Mouse (Mus musculus): ENCODE data around the gene Srd5a3. TPM values are rescaled to one million over a fixed set of nuclear protein-coding genes. Genes with fewer than 3 reads are reported as not detected.

Gene Srd5a3
- polyA plus RNA-seq, 1 experiment, result 17.7 TPM

DNA sequence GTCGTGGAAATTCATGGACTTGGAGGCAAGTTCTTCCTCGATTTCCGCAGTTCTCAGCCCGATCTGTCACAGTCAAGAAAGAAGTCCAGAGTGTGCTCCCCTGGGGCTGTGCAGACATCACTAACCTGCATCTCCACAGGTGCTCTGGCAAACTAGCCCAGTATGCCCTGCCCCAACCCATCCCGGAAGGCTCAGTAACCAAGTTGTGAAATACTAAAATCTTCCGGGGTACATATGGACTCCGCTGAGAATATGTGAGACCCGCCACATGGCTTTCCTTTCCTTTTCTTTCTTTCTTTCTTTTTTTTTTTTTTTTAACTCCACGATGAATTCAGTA is 627 bp downstream of the Srd5a3 start:
- H3K4me1 ChIP-seq (ENCODE audit: control insufficient read depth, insufficient read depth, low read length), result no peaks in the 10 kb centered on the region
- peak overlapping the region; percentile 88 for H3K4me3 ChIP-seq (ENCODE audit: low read depth, low read length)
- H3K9me3 ChIP-seq (replicated peaks; ENCODE audit: control insufficient read depth, insufficient read depth, low read length, poor library complexity, severe bottlenecking), result no peaks in the 10 kb centered on the region
- H3K27me3 ChIP-seq (ENCODE audit: control insufficient read depth, insufficient read depth, low read length, poor library complexity, severe bottlenecking), result no peaks in the 10 kb centered on the region
- H3K9ac ChIP-seq (ENCODE audit: low read depth, poor library complexity, severe bottlenecking), result peak overlapping the region; percentile 76
- peak overlapping the region; percentile 34; the same call in 1 of the 2 replicates for H3K27ac ChIP-seq (ENCODE audit: insufficient read depth, low read length)
- TF ChIP-seq EP300 (IDR thresholded peaks at IDR 0.05; ENCODE audit: insufficient read depth, low read depth, low read length), result no peak
- TF ChIP-seq CTCF (IDR thresholded peaks at IDR 0.05; ENCODE audit: low read depth, low read length), result no peak
- no peak for TF ChIP-seq POLR2A (IDR thresholded peaks at IDR 0.05; ENCODE audit: insufficient read depth, low read length)
- H3K36me3 ChIP-seq (ENCODE audit: control insufficient read depth, insufficient read depth, low read length, poor library complexity, severe bottlenecking), result no peaks in the 10 kb centered on the region

- H3K4me1 ChIP-seq (ENCODE audit: control insufficient read depth, insufficient read depth, low read length), result no peaks in the 10 kb centered on the region
- H3K27ac ChIP-seq (ENCODE audit: insufficient read depth, low read length), result no peak overlapping the region
- no peak overlapping the region for H3K4me3 ChIP-seq (ENCODE audit: low read depth, low read length)
- no peaks in the 10 kb centered on the region for H3K9me3 ChIP-seq (replicated peaks; ENCODE audit: control insufficient read depth, insufficient read depth, low read length, poor library complexity, severe bottlenecking)
- H3K36me3 ChIP-seq (ENCODE audit: control insufficient read depth, insufficient read depth, low read length, poor library complexity, severe bottlenecking), result no peaks in the 10 kb centered on the region
- H3K27me3 ChIP-seq (ENCODE audit: control insufficient read depth, insufficient read depth, low read length, poor library complexity, severe bottlenecking), result no peaks in the 10 kb centered on the region
- no peak for TF ChIP-seq CTCF (IDR thresholded peaks at IDR 0.05; ENCODE audit: low read depth, low read length)
- TF ChIP-seq EP300 (IDR thresholded peaks at IDR 0.05; ENCODE audit: insufficient read depth, low read depth, low read length), result no peak
- no peak for TF ChIP-seq POLR2A (IDR thresholded peaks at IDR 0.05; ENCODE audit: insufficient read depth, low read length)
- H3K9ac ChIP-seq (ENCODE audit: low read depth, poor library complexity, severe bottlenecking), result no peak overlapping the region
Observed at GRCm38 (mm10) chr5:76143356-76143755, 3.3 kb downstream of the Srd5a3 start.

DNA sequence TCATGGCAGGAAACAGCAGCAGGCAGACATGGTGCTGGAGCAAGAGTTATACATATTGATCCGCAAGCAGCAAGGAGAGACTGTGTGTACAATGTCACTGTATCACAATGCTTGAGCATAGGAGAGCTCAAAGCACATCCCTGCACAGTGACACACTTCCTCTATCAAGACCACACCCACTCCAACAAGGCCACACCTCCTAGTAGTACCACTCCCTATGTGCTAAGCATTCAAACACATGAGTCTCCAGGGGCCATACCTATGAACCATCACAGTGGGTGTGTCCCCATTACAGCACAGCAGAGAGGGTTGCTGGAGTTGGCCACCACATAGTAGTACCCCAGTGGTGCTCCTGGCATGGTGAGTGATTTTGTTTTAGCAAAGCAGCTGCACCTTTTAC is 6.3 kb downstream of the Srd5a3 start:
- Histone ChIP-seq H3K9me3 (replicated peaks; ENCODE audit: control insufficient read depth, insufficient read depth, low read length, poor library complexity, severe bottlenecking) (no peaks in the 10 kb centered on the region), H3K9ac (ENCODE audit: low read depth, poor library complexity, severe bottlenecking) (no peak overlapping the region), H3K4me3 (ENCODE audit: low read depth, low read length) (no peak overlapping the region), H3K36me3 (ENCODE audit: control insufficient read depth, insufficient read depth, low read length, poor library complexity, severe bottlenecking) (no peaks in the 10 kb centered on the region), H3K4me1 (ENCODE audit: control insufficient read depth, insufficient read depth, low read length) (no peaks in the 10 kb centered on the region), H3K27me3 (ENCODE audit: control insufficient read depth, insufficient read depth, low read length, poor library complexity, severe bottlenecking) (no peaks in the 10 kb centered on the region), H3K27ac (ENCODE audit: insufficient read depth, low read length) (no peak overlapping the region)
- no peak for TF ChIP-seq POLR2A (IDR thresholded peaks at IDR 0.05; ENCODE audit: insufficient read depth, low read length)

DNA sequence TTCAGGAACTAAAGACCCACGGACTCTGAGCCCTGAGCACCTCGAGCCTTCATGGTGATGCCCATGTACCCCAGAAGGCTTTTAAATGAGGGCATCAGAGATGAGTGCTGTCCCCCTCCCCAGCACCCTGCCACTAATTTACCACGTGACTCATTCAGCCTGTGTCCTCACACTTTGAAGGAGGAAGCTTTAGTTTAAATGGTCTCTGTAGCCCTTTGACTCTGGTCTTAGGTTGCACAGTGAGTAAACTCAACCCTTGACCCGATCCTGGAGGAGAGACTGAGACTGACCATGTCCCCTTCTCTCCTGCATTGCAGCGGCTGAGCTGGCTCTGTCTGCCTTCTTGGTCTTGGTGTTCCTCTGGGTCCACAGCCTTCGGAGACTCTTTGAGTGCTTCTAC is 9.4 kb downstream of the Srd5a3 start:
- TF ChIP-seq EP300 (IDR thresholded peaks at IDR 0.05; ENCODE audit: insufficient read depth, low read depth, low read length), result no peak
- TF ChIP-seq CTCF (IDR thresholded peaks at IDR 0.05; ENCODE audit: low read depth, low read length), result no peak
- no peak for TF ChIP-seq POLR2A (IDR thresholded peaks at IDR 0.05; ENCODE audit: insufficient read depth, low read length)
- Histone ChIP-seq H3K36me3 (ENCODE audit: control insufficient read depth, insufficient read depth, low read length, poor library complexity, severe bottlenecking) (no peaks in the 10 kb centered on the region), H3K4me3 (ENCODE audit: low read depth, low read length) (no peak overlapping the region), H3K27me3 (ENCODE audit: control insufficient read depth, insufficient read depth, low read length, poor library complexity, severe bottlenecking) (no peaks in the 10 kb centered on the region), H3K9me3 (replicated peaks; ENCODE audit: control insufficient read depth, insufficient read depth, low read length, poor library complexity, severe bottlenecking) (no peaks in the 10 kb centered on the region), H3K27ac (ENCODE audit: insufficient read depth, low read length) (no peak overlapping the region), H3K4me1 (ENCODE audit: control insufficient read depth, insufficient read depth, low read length) (no peaks in the 10 kb centered on the region), H3K9ac (ENCODE audit: low read depth, poor library complexity, severe bottlenecking) (no peak overlapping the region)

GRCm38 (mm10) chr5:76152956-76153355 is 12.9 kb downstream of the Srd5a3 start:
- TF ChIP-seq EP300 (IDR thresholded peaks at IDR 0.05; ENCODE audit: insufficient read depth, low read depth, low read length) (no peak), POLR2A (IDR thresholded peaks at IDR 0.05; ENCODE audit: insufficient read depth, low read length) (no peak), CTCF (IDR thresholded peaks at IDR 0.05; ENCODE audit: low read depth, low read length) (no peak)
- H3K9ac ChIP-seq (ENCODE audit: low read depth, poor library complexity, severe bottlenecking), result no peak overlapping the region
- H3K27me3 ChIP-seq (ENCODE audit: control insufficient read depth, insufficient read depth, low read length, poor library complexity, severe bottlenecking), result no peaks in the 10 kb centered on the region
- no peak overlapping the region for H3K27ac ChIP-seq (ENCODE audit: insufficient read depth, low read length)
- no peak overlapping the region for H3K4me3 ChIP-seq (ENCODE audit: low read depth, low read length)
- no peaks in the 10 kb centered on the region for H3K9me3 ChIP-seq (replicated peaks; ENCODE audit: control insufficient read depth, insufficient read depth, low read length, poor library complexity, severe bottlenecking)
- no peaks in the 10 kb centered on the region for H3K36me3 ChIP-seq (ENCODE audit: control insufficient read depth, insufficient read depth, low read length, poor library complexity, severe bottlenecking)
- no peaks in the 10 kb centered on the region for H3K4me1 ChIP-seq (ENCODE audit: control insufficient read depth, insufficient read depth, low read length)

DNA sequence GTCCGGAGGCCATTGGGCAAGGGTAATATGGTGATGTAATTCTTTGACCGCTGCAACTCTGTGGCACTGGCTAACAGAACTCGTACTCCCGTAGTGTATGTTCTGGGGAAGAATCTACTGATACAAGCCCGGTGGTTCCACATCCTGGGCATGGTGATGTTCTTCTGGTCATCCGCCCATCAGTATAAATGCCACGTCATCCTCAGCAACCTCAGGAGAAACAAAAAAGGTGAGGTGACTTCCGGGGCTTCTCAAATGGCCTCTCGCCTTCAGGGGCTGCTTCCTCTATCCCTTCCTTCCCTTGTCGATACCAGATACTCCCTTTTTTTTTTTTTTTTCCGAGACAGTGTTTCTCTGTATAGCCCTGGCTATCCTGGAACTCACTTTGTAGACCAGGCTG is 13.4 kb downstream of the Srd5a3 start:
- Histone ChIP-seq H3K4me3 (ENCODE audit: low read depth, low read length) (no peak overlapping the region), H3K9ac (ENCODE audit: low read depth, poor library complexity, severe bottlenecking) (no peak overlapping the region), H3K27ac (ENCODE audit: insufficient read depth, low read length) (no peak overlapping the region), H3K27me3 (ENCODE audit: control insufficient read depth, insufficient read depth, low read length, poor library complexity, severe bottlenecking) (no peaks in the 10 kb centered on the region), H3K9me3 (replicated peaks; ENCODE audit: control insufficient read depth, insufficient read depth, low read length, poor library complexity, severe bottlenecking) (no peaks in the 10 kb centered on the region), H3K36me3 (ENCODE audit: control insufficient read depth, insufficient read depth, low read length, poor library complexity, severe bottlenecking) (no peaks in the 10 kb centered on the region), H3K4me1 (ENCODE audit: control insufficient read depth, insufficient read depth, low read length) (no peaks in the 10 kb centered on the region)
- TF ChIP-seq CTCF (IDR thresholded peaks at IDR 0.05; ENCODE audit: low read depth, low read length) (no peak), POLR2A (IDR thresholded peaks at IDR 0.05; ENCODE audit: insufficient read depth, low read length) (no peak), EP300 (IDR thresholded peaks at IDR 0.05; ENCODE audit: insufficient read depth, low read depth, low read length) (no peak)
